Mouse (Mus musculus): ENCODE data around the gene St3gal4.
"Not testable (repeated sequence)": the region's sequence is repeated elsewhere in the genome, so short reads cannot be mapped to it uniquely, and the experiment has no call there.

- not testable (repeated sequence) for TF ChIP-seq POLR2A (IDR thresholded peaks at IDR 0.05; ENCODE audit: borderline replicate concordance, insufficient read depth, low read length); CTCF (IDR thresholded peaks at IDR 0.05; ENCODE audit: borderline replicate concordance, insufficient read depth, low read depth, low read length)
Measured at GRCm38 (mm10) chr9:35147261-35147660, 28.2 kb upstream of the St3gal4 start.
